Mouse (Mus musculus): ENCODE results near the gene Lingo2. TPM values are rescaled to one million over a fixed set of nuclear protein-coding genes. Genes with fewer than 3 reads are reported as not detected.
"Not testable (repeated sequence)": the region's sequence is repeated elsewhere in the genome, so short reads cannot be mapped to it uniquely, and the experiment has no call there.

The Lingo2 gene
- total RNA-seq, 2 experiments from 2014 or later, result not detected

DNA sequence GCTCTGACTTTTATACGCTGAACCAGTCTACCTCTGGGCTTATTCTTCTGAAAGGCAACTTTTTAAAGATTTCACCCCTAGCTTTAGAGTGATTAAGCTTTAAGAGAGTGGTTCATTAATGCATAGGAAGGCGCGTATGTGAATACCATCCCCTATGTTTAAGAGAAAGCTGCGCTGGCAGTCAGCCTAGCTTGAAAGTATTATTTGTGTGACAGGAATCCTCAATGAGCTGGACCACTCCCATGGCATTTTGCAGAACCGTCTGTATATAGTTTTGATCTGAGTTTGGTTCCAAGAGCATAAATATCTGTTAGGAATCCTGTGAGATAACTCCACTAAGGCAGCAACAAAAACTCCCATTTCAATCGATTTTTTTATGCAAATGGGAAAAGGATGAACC lies 1204.9 kb downstream of the Lingo2 start:
- intact Hi-C loops (cut with DNase I), result no loop called here
- H3K4me3 ChIP-seq, result no peak overlapping the region
- DNase-seq, result no peak
- no peak overlapping the region for H3K27ac ChIP-seq
- TF ChIP-seq CTCF (IDR thresholded peaks at IDR 0.05), result no peak

DNA sequence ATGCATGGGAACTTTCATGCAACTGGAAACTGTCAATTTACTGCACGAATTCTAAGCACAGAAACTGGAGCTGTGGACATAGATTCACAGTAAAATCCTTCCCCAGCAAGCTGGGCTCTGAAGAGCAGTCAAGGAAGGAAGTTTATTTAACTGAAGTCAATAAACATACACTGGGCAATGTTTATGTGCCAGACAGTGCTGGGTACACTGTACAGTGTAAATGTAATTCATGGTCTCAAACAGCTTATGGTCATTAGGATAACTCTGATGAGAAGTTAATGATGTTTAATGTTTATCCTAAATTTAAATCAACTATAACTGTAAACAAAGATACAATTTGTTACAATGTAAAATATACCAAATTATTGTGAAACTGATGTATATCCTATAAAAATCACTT lies 1226.8 kb downstream of the Lingo2 start:
- intact Hi-C loops (cut with DNase I), result no loop called here
- DNase-seq, result no peak
- no peak for TF ChIP-seq CTCF (IDR thresholded peaks at IDR 0.05)
- no peak overlapping the region for H3K4me3 ChIP-seq
- no peak overlapping the region for H3K27ac ChIP-seq

DNA sequence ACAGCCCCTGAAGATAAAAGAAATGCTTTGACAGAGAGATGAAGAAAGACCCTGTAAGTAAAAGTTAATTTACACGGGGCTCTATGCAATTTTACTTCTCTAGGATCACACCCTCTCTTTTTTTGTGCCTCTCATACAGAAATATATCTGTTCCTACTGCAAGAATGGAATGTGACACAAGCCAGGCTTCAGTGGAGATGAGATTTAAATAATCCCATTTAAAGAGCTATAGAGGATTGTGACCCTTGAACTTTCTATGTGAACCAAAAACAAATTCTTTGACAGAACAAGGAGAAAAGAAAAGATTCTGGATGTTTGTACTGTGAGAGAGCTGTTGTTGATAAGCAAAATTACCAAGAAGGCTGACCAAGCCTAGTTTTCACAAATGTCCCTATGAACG lies 1247.4 kb downstream of the Lingo2 start:
- intact Hi-C loops (cut with DNase I), result no loop called here
- DNase-seq, result no peak
- TF ChIP-seq CTCF (IDR thresholded peaks at IDR 0.05), result no peak
- no peak overlapping the region for H3K4me3 ChIP-seq
- no peak overlapping the region for H3K27ac ChIP-seq

DNA sequence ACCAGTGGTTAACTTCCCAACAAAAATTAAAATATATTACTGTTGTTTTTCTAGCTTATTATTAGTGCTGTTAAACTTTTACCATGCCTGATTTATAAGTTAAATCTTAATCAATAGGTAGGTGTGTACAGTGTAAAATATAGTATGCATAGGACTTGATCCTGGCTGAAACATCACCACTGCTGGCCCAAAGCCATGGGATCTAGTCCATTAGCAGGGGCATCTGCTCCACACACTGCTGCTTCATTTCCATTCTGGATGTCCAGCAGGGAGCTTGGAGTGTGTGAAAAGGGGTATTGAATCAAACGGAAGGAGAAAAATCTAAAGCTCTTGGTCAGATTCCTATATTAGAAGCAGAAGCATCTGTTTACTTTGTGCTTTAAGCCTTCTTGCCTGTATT lies 1248.9 kb downstream of the Lingo2 start:
- DNase-seq, result no peak
- intact Hi-C loops (cut with DNase I), result no loop called here
- no peak overlapping the region for H3K4me3 ChIP-seq
- no peak for TF ChIP-seq CTCF (IDR thresholded peaks at IDR 0.05)
- H3K27ac ChIP-seq, result no peak overlapping the region

DNA sequence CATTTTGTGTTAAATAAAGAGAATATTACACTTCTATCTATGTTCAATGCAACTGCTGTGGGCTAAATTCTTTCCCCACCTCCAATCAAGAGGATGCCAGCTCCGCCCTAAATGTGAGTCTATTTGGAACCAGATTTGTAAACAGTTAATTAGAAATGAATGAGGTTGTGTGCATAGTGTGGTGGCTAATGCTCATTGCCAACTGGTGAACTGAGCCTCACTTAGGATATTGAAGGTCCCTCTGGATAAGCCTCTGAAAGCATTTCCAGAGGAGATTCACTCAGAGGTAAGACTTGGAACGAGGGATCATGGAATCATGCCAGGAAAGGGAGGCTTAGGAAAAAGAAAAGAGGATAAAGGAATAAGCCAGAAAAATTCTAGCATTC lies 1256.4 kb downstream of the Lingo2 start:
- Histone ChIP-seq H3K4me3 (no peak overlapping the region), H3K27ac (no peak overlapping the region)
- intact Hi-C loops (cut with DNase I), result no loop called here
- TF ChIP-seq CTCF (IDR thresholded peaks at IDR 0.05), result no peak
- DNase-seq, result no peak

DNA sequence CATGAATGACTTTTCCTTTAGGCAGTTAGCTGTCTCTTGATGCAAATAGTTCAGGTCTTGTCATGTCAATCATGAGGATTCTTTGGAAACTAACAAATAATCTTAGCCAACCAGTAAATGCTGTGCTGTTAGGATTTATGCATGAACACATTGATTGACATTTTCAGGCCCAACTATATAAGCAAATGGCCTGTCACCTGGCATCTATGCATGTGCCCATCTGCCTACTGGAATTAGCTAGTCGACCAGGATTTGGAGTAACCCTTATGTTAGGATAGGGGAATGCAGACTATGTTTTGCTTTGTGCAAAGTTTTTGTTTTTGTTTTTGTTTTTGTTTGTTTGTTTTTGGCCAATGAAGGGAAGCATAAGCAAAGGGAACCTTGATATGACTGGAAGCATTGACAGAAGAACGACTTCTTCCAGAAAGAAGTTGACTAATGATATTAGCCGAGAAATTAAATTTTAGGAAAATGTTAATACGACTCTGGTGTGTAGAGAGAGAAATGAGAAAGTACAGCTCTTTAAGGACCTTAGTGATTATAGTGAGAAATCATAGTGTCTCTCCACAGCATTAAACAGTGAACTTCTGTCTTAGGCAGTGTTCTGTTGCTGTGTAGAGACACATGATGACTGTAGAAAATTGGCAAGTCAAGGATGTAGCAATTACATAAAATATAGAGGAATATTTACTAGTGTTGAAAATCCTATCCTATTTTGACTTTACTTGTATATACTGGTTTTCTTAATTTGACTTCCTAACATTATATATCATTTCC lies 1257.0 kb downstream of the Lingo2 start:
- intact Hi-C loops (cut with DNase I), result no loop called here
- Histone ChIP-seq H3K4me3 (no peak overlapping the region), H3K27ac (no peak overlapping the region)
- no peak for TF ChIP-seq CTCF (IDR thresholded peaks at IDR 0.05)
- DNase-seq, result no peak

DNA sequence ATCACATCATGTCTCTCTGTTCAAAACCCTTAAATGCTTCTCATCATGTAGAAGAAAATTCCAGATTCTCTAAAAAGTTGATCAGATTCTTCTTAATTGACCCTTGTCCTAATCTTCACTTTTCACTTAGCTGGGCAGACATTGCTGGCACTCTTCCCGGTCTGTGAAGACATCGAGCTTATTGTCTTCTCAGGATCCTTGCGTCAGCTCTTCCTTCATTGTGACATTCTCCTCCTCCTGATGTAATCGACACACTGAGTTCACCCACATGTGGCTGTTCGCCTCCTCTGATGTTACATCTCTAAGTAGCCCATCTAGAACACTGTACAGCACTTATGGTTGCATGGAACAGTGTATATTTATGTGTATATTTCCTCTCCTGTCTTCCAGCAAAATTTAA lies 1261.0 kb downstream of the Lingo2 start:
- intact Hi-C loops (cut with DNase I), result no loop called here
- DNase-seq, result no peak
- no peak overlapping the region for H3K4me3 ChIP-seq

DNA sequence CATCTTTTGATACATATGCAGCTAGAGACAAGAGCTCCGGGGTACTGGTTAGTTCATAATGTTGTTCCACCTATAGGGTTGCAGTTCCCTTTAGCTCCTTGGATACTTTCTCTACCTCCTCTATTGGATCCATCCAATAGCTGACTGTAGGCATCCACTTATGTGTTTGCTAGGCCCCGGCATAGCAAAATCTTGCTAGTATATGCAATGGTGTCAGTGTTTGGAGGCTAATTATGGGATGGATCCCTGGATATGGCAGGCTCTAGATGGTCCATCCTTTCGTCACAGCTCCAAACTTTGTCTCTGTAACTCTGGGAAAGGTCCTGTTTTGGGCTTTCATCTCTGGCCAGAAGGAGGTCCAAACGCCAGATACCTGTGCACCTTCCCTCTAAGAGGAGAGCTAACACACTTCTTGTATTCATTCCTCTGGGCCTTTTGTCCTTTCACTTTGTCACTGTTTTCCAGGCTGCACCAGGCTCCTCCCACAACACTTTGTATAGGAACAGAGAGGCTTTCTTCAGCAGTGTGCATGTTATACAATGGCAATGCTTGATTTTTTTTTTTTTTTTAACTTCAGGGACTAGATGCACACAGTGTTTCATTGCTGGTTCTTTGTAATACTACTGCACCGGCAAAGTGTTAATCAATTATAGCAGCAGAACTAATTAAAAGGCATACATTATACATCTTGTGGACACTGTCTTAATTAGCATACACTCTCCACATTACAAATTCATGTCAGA lies 1262.9 kb downstream of the Lingo2 start:
- H3K4me3 ChIP-seq; DNase-seq; intact Hi-C loops (cut with DNase I); H3K27ac ChIP-seq: not testable (repeated sequence)

More for the DNA sequence above, 1261.0 kb downstream of the Lingo2 start:
- no peak for TF ChIP-seq CTCF (IDR thresholded peaks at IDR 0.05)
- H3K27ac ChIP-seq, result no peak overlapping the region

Small RNA genes within 50 kb of the gene (microRNA-seq; reads per million reads assigned to microRNA genes)
- not detected for gene Mir873a
- gene Mir873b, result not detected
- gene Mir876, result not detected

Data from gastrocnemius, adult 2 months (tissue).